ENCODE assay signal across 13 mouse cellular contexts in the genomic region with DNA sequence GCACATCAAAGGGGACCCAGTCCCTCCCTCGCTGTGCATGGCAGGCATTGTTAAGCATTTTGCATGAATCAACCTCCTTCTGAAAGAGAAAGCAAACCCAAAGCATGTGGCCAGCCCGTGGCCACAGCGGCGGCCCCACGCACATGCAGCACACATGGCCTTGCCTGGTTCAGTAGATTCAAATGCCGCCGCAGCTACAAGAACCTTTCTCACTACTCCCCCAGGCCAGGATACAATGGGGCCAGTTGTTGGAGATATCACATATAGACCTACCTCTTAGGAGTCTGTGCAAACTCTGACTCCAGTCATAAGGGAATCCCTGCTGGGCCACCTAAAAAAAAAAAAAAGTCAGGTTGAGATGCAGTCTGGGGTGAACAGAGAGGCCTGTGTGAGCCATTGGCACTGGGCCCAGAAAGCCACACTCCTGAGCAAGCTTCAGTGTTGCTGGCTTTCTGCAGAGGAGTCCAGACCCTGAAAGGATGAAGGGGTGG.
DNase-seq lines count a peak whose midpoint lies in the region; ATAC-seq lines count a peak whose summit lies in the region.
"Had no signal": no experiment of that assay in that cellular context is flagged by ENCODE, and none has a peak within 500 bp of the region (broad histone marks: within the 10 kb centered on the region; RNA-seq: fewer than 3 reads in every experiment).

No protein-coding gene starts in this region.

- DNase-seq in lung, postnatal 14 days: no peak
- DNase-seq in NIH3T3 (ENCODE audit: low read depth): peak; percentile 2
- DNase-seq in cerebellum, adult 8-10 months: peak; percentile 49
- DNase-seq in limb, embryonic 11.5 days (ENCODE audit: low spot score): peak; percentile 49
- no peak for DNase-seq in left cerebral cortex, adult 8-10 months (ENCODE audit: low spot score in 2 of 2)
- DNase-seq: adrenal gland, adult 8-10 months; embryo, embryonic 11 days; lung, postnatal 10 days; right cerebral cortex, adult 18-20 months; thymus, adult 18-20 months had no signal

- 0 out of 2 replicates have a peak overlapping the region, but pooled peaks have one; percentile 18 for H3K27ac ChIP-seq in lung, embryonic 15.5 days
- 0 out of 2 replicates have a peak overlapping the region, but pooled peaks have one; percentile 32 for H3K27ac ChIP-seq in limb, embryonic 11.5 days (replicated peaks; ENCODE audit: low read depth, low read length)
- no peak overlapping the region for H3K27ac ChIP-seq in intestine, embryonic 15.5 days

- no peak overlapping the region for H3K9ac ChIP-seq in lung, embryonic 15.5 days
- H3K9ac ChIP-seq in limb, embryonic 11.5 days (ENCODE audit: low read length): no peak overlapping the region
- H3K9ac ChIP-seq in intestine, embryonic 15.5 days: no peak overlapping the region

- H3K36me3 ChIP-seq in lung, embryonic 15.5 days: no peaks in the 10 kb centered on the region
- no peaks in the 10 kb centered on the region for H3K36me3 ChIP-seq in limb, embryonic 11.5 days (ENCODE audit: control insufficient read depth, insufficient read depth, low read length)
- H3K36me3 ChIP-seq in intestine, embryonic 15.5 days: no peaks in the 10 kb centered on the region
- H3K36me3 ChIP-seq: G1E had no signal

- H3K4me1 ChIP-seq in lung, embryonic 15.5 days: peaks cover 8% of the 10 kb centered on the region; the same call in 1 of the 2 replicates
- no peaks in the 10 kb centered on the region for H3K4me1 ChIP-seq in limb, embryonic 11.5 days (ENCODE audit: control insufficient read depth, insufficient read depth, low read length)
- H3K4me1 ChIP-seq in intestine, embryonic 15.5 days (replicated peaks): 0 out of 2 replicates have a peak, but pooled peaks cover 2% of the 10 kb centered on the region

- H3K4me2 ChIP-seq in lung, embryonic 15.5 days: no peak overlapping the region
- no peak overlapping the region for H3K4me2 ChIP-seq in limb, embryonic 11.5 days (ENCODE audit: low read depth, severe bottlenecking)
- H3K4me2 ChIP-seq in intestine, embryonic 15.5 days (replicated peaks): no peak overlapping the region

- H3K9me3 ChIP-seq in lung, embryonic 15.5 days: no peaks in the 10 kb centered on the region
- H3K9me3 ChIP-seq in limb, embryonic 11.5 days (ENCODE audit: control insufficient read depth, low read length): no peaks in the 10 kb centered on the region
- H3K9me3 ChIP-seq in intestine, embryonic 15.5 days: no peaks in the 10 kb centered on the region
- H3K9me3 ChIP-seq: G1E had no signal

- H3K4me3 ChIP-seq in lung, embryonic 15.5 days: no peak overlapping the region
- H3K4me3 ChIP-seq in limb, embryonic 11.5 days (ENCODE audit: low read depth, low read length): no peak overlapping the region
- H3K4me3 ChIP-seq in intestine, embryonic 15.5 days (replicated peaks): no peak overlapping the region

- H3K27me3 ChIP-seq in lung, embryonic 15.5 days: no peaks in the 10 kb centered on the region
- no peaks in the 10 kb centered on the region for H3K27me3 ChIP-seq in limb, embryonic 11.5 days (ENCODE audit: control insufficient read depth, insufficient read depth, low read length)
- H3K27me3 ChIP-seq in intestine, embryonic 15.5 days (replicated peaks): no peaks in the 10 kb centered on the region

- 65% methylated on average over 7 of the region's 7 CpGs for WGBS in lung, embryonic 15.5 days
- 47% methylated on average over 7 of the region's 7 CpGs for WGBS in limb, embryonic 11.5 days
- WGBS in intestine, embryonic 15.5 days: 82% methylated on average over 7 of the region's 7 CpGs

- peak; percentile 27; the same call in 1 of the 2 replicates for ATAC-seq in lung, embryonic 15.5 days (ENCODE audit: borderline replicate concordance, extremely low read depth, low FRiP score, low TSS enrichment)
- peak; percentile 51; the same call in 1 of the 2 replicates for ATAC-seq in limb, embryonic 11.5 days (ENCODE audit: insufficient number of reproducible peaks, low FRiP score, low TSS enrichment, low read depth)
- ATAC-seq in intestine, embryonic 15.5 days: no peak

Comparison
In these comparisons a context has a peak if more than half of its experiments do, and no peak if none do; other contexts are left out.
1. DNase-seq: peak in NIH3T3 (single experiment), cerebellum, adult 8-10 months (single experiment) and limb, embryonic 11.5 days (single experiment); none in lung, postnatal 14 days (single experiment) and left cerebral cortex, adult 8-10 months (0 of 2).